Mouse (Mus musculus) cerebellum, adult 2 months (tissue): Measurements from ENCODE around the gene Hormad2. TPM values are rescaled to one million over a fixed set of nuclear protein-coding genes. Genes with fewer than 3 reads are reported as not detected.

Source experiments
- DNase-seq, 2 experiments: peaks; one replicate each; pipeline ENCODE4 v3.0.0; 2021
- H3K27ac ChIP-seq: fragments of 200-500 bp; 2 replicates; pipeline ENCODE4 v1.5.1; 2012; ENCODE audit warnings: low read length, control low read depth, inconsistent platforms; ENCODE audit not compliant: insufficient read depth
- H3K27me3 ChIP-seq: fragments of 200-500 bp; 2 replicates; pipeline ENCODE4 v1.6.1; 2012; ENCODE audit warnings: inconsistent platforms, mild to moderate bottlenecking, low read length, moderate library complexity; ENCODE audit not compliant: control insufficient read depth, insufficient read depth
- H3K4me1 ChIP-seq: fragments of 200-500 bp; 2 replicates; pipeline ENCODE4 v1.6.1; 2011; ENCODE audit warnings: low read length; ENCODE audit not compliant: control insufficient read depth, insufficient read depth
- H3K4me3 ChIP-seq: fragments of 200-500 bp; replicated peaks from 2 replicates; pipeline ENCODE3; 2011; ENCODE audit warnings: mild to moderate bottlenecking, low read depth, low read length, control low read depth; ENCODE audit not compliant: insufficient read depth
- CTCF ChIP-seq: fragments of 200-500 bp; IDR thresholded peaks from 2 replicates; pipeline ENCODE4 v1.5.1; 2011; ENCODE audit warnings: low read depth, mild to moderate bottlenecking, control low read depth, low read length, moderate library complexity, borderline replicate concordance; ENCODE audit not compliant: insufficient read depth
- POLR2A ChIP-seq: fragments of 200-500 bp; IDR thresholded peaks from 2 replicates; pipeline ENCODE4 v1.6.1; 2011; ENCODE audit warnings: low read length, control low read depth, borderline replicate concordance; ENCODE audit not compliant: insufficient read depth
- WGBS: fragments of 180-500 bp; shearing (Covaris S2); methylation state at CpG from one replicate; pipeline ENCODE4 v1.1.7; 2018; 5-methylcytosine and 5-hydroxymethylcytosine counted together
- polyA plus RNA-seq: library from polyadenylated mRNA; depleted of rRNA; stranded (reverse); fragments of >200 nt; gene quantifications from 2 replicates; pipeline ENCODE4 v1.2.3, GENCODE M21; 2012

Hormad2 gene
- polyA plus RNA-seq, 1 experiment = 0.05 TPM

DNA sequence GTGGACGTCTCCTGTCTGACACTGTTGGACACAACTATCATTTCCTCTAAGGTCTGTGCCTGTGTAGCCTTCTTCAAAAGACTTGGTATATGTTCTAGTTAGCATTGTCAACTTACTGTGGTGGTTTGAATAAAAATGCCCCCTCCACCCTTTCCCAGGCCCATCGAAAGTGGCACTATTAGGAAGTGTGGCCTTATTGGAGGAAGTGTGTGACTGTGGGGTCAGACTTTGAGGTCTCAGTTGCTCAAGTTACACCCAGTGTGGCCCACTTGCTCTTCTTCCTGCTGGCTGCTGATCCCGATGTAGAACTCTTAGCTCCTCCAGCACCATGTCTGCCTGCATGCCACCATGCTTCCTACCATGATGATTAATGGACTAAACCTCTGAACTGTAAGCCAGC is 112.7 kb downstream of the Hormad2 start:
- Histone ChIP-seq H3K27me3 (no peaks in the 10 kb centered on the region), H3K27ac (no peak overlapping the region), H3K4me3 (no peak overlapping the region), H3K4me1 (peaks cover 4% of the 10 kb centered on the region; the same call in 1 of the 2 replicates)
- TF ChIP-seq POLR2A = no peak
- no peak for TF ChIP-seq CTCF
- 88% methylated on average over 3 of the region's 3 CpGs for WGBS
- no peak for DNase-seq

DNA sequence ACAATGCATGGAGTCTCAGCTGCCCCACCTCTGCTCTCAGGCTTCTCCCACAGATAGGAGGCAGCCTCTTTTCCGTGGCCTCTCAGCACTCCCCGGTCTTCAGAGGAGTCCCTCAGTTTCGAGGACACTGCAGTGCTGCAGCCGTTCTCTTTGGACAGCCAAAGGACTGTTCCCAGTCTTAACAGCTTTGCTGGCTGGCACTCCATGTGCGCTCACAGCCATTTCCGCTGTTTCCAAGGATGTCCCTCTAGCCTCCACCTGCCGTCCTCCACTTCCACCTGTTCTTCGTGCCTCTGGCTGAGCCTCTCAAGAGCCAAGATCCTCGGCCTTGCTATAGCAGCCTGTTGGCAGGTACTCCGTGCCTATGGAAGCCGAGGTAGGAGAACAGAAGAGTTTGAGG is 117.4 kb downstream of the Hormad2 start:
- no peaks in the 10 kb centered on the region for H3K27me3 ChIP-seq
- DNase-seq = peak; percentile 66 to 83
- H3K4me3 ChIP-seq = no peak overlapping the region
- WGBS = 16% methylated on average over 11 of the region's 11 CpGs
- no peak overlapping the region for H3K27ac ChIP-seq
- no peak for TF ChIP-seq POLR2A
- no peak for TF ChIP-seq CTCF
- H3K4me1 ChIP-seq = peaks cover 4% of the 10 kb centered on the region; the same call in 1 of the 2 replicates

DNA sequence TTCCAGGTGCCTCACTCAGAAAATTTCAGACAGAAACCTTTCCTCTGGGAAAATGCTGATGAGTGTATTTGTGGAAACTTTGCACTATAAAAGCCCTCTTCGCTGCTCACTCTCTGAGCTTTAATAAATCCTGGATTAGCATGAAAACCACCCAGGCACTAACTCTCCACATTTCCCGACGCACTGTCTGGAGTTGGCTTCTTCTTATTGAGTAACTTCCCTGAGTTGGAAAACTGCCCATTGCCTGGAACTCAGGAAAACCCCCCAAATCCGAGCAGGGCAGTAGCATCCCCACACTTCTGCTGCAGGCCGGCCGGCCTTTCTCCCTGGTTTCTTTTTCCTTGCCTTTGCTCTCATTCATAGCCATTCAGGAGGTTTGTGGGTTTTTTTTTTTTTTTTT is 118.0 kb downstream of the Hormad2 start:
- no peak for TF ChIP-seq CTCF
- no peak for TF ChIP-seq POLR2A
- Histone ChIP-seq H3K27ac (no peak overlapping the region), H3K27me3 (no peaks in the 10 kb centered on the region), H3K4me3 (no peak overlapping the region), H3K4me1 (peaks cover 4% of the 10 kb centered on the region; the same call in 1 of the 2 replicates)
- 72% methylated on average over 6 of the region's 6 CpGs for WGBS
- DNase-seq = no peak

DNA sequence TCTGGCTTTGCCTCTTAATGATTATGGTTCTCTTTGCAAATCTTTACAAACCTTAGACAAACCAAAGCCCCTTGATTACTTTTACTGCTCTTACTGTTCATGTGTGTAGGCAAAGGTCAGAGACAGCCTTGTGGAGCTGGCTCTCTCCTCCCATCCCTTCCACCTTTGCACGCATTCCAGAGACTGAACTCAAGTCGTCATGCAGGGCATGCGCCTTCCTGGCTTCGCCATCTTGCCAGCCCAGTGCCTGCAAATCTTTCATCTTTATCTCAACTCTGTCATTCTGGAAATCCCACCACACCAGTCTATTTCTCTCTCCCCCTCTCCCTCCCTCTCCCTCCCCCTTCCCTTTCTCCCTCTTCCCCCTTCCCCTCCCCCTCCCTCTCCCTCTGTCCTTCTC is 120.0 kb downstream of the Hormad2 start:
- WGBS = 62% methylated on average over 4 of the region's 4 CpGs
- DNase-seq = no peak

DNA sequence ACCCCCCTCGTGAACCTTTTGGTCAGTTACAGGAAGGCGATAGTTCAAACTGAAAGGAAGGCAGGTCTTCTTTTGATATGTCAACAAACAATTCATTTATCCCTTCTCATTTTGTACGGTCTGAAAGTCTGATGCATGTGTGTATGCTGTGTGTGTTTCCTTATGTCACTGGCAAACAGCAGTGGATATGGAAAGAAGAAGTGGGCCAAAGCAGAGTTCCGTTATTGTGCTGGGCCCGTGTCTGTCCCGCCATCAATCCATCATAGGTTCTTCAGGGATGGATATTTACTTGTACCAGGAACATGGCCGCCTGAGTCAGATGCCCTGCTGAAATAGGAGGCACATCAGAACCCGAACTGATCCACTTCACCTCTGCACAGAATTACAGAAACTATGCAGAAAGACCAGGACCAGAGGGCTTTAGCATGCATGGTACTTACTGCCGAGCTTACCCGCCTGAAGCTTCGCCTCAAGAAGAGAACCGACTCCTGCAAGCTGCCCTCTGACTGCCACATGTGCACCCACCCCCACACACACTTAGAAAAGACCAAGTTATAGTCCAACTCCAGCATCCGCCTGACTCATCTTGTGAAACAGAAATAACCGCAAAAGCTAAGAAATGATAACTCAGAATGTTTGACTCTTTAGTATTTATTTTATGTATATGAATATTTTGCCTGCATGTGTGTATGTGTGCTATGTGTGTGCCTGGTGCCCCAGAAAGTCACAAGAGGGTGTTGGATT is 121.5 kb downstream of the Hormad2 start:
- WGBS = 94% methylated on average over 14 of the region's 14 CpGs
- no peak overlapping the region for H3K4me3 ChIP-seq
- DNase-seq = no peak
- no peak overlapping the region for H3K27ac ChIP-seq
- no peaks in the 10 kb centered on the region for H3K27me3 ChIP-seq
- no peak for TF ChIP-seq CTCF
- no peak for TF ChIP-seq POLR2A
- H3K4me1 ChIP-seq = peaks cover 4% of the 10 kb centered on the region; the same call in 1 of the 2 replicates

More for the DNA sequence above, 120.0 kb downstream of the Hormad2 start:
- H3K27me3 ChIP-seq = no peaks in the 10 kb centered on the region
- H3K4me3 ChIP-seq = no peak overlapping the region
- TF ChIP-seq POLR2A (no peak), CTCF (no peak)
- peaks cover 4% of the 10 kb centered on the region; the same call in 1 of the 2 replicates for H3K4me1 ChIP-seq
- H3K27ac ChIP-seq = no peak overlapping the region

DNA sequence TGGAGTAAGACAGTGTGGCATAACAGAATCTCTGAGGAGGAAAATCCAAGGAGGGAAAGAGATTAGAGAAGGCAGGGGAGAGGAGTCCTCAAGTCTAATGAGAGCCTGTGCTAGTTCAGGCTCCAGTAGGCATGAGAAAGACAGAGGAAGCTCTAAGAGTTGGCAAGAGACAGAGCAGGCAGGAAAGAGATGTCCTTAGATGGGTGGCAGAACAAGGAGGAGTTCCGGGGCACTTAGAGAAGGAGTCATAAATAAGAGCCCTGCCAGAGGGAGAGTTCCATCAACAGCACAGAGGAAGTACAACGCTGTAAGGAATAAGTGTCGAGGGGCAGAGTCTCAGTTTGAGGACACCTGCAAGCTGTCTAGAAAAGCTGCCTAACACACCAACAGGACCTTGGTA is 122.9 kb downstream of the Hormad2 start:
- no peak for DNase-seq
- H3K4me1 ChIP-seq = no peaks in the 10 kb centered on the region
- H3K4me3 ChIP-seq = no peak overlapping the region
- H3K27ac ChIP-seq = no peak overlapping the region
- WGBS = 89% methylated on average over 3 of the region's 3 CpGs
- TF ChIP-seq POLR2A = no peak
- no peak for TF ChIP-seq CTCF
- no peaks in the 10 kb centered on the region for H3K27me3 ChIP-seq

DNA sequence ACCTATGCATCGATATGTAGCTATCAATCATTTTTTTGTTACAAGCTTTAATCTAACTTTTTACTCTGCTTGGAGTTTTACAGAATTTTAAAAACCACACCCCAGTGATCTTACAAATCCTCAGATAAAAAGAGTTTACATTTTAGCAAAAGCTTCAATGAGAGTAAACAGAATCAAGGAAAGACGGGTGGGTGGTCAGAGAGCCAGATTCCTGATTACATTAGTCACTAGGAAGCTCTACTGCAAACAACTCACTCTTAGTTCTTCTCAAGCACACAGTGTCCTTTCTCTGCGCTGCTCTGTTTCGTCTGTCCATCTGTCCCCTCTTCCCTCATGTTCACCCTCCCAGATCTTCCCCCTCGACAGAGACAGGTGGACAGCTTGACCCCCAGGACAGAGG is 123.6 kb downstream of the Hormad2 start:
- TF ChIP-seq CTCF (no peak), POLR2A (no peak)
- Histone ChIP-seq H3K27ac (no peak overlapping the region), H3K4me1 (no peaks in the 10 kb centered on the region), H3K4me3 (no peak overlapping the region), H3K27me3 (no peaks in the 10 kb centered on the region)
- 69% methylated on average over 5 of the region's 5 CpGs for WGBS
- DNase-seq = no peak

DNA sequence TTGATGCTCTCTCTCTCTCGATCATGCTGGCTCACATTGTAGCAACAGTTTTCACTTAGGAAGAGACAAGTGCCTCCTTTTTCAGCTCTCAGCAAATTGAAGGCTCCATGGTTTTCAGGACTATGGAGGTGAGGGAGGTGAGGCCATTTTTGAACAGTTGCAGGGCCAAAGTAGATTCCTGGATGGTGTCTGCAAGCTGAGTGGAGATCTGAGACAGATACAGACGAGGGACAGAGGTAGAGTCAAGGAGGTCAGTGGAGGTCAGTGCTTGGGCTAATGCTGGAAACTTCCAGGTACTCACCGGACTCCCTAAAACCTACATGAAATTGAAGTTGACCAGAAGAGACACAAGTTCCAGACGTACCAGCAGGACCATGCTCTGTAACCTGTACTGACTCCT is 128.7 kb downstream of the Hormad2 start:
- TF ChIP-seq POLR2A (no peak), CTCF (no peak)
- H3K4me3 ChIP-seq = no peak overlapping the region
- H3K27ac ChIP-seq = no peak overlapping the region
- no peaks in the 10 kb centered on the region for H3K27me3 ChIP-seq
- no peaks in the 10 kb centered on the region for H3K4me1 ChIP-seq
- no peak for DNase-seq
- WGBS = 85% methylated on average over 4 of the region's 4 CpGs
